Mouse (Mus musculus): ENCODE measurements around the gene Actrt3.

DNA sequence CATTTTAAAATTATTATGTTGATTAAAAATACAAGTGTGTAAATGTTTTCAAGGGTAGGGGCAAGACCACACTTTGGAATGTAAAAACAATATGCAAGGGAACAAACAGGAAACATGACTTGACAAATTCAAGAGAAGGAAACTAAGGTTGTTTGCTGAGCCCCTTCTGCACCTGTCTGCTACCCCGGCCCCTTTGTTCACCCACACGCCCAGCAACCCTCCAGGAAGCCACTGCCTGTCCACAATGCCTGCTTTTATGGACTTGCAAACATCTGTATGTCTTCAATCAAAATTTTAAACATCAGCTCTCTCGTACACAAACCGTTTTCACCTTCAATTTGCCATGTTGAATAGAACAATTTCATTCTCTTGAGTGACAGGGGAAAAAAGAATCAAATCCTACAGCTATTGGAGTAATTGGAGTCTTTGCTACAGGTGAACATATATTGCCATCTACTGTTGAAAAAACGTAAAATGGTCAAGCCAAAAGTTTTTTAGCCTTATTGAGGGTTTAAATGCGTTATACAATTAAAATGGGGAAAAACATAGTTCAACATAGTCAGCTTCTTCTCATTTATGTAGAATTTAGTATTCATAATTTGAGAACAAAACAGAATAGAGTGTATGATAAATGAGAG, 38.9 kb downstream of the Actrt3 start:
- TF ChIP-seq HCFC1 (IDR thresholded peaks at IDR 0.05; ENCODE audit: borderline replicate concordance, insufficient read depth, low read length) (no peak), ZC3H11A (IDR thresholded peaks at IDR 0.05; ENCODE audit: borderline replicate concordance, low read depth, low read length) (no peak), MAFK (IDR thresholded peaks at IDR 0.05; ENCODE audit: insufficient read depth, low read depth, low read length) (no peak), CHD2 (IDR thresholded peaks at IDR 0.05; ENCODE audit: low read depth, low read length) (no peak)

Data from ES-E14 (cell line).